Mouse (Mus musculus): ENCODE data around the gene Olfr1249.
"Not testable (repeated sequence)": the region's sequence is repeated elsewhere in the genome, so short reads cannot be mapped to it uniquely, and the experiment has no call there.

The Olfr1249 gene

GRCm38 (mm10) chr2:89634883-89635282 lies at the start of gene Olfr1249:
Gene Olfr1249 (minus strand): TSS chr2:89634983.
- DNase-seq (ENCODE audit: low spot score) = no peak

- no peak for DNase-seq (ENCODE audit: low spot score)
Measured at GRCm38 (mm10) chr2:89671836-89672235, 37.1 kb upstream of the Olfr1249 start, which contains the start of gene Olfr1251. Gene Olfr1251 (minus strand): TSS chr2:89671936.

- no peak for DNase-seq (ENCODE audit: low spot score)
Measured at GRCm38 (mm10) chr2:89661367-89661766, 26.6 kb upstream of the Olfr1249 start, which contains the start of gene Olfr1250. Gene Olfr1250 (minus strand): TSS chr2:89661467.

GRCm38 (mm10) chr2:89618145-89618544 lies 16.6 kb downstream of the Olfr1249 start, which contains the start of gene Olfr1248:
Gene Olfr1248 (minus strand): TSS chr2:89618245.
- DNase-seq (ENCODE audit: low spot score) = not testable (repeated sequence)

GRCm38 (mm10) chr2:89614030-89614429 lies 20.8 kb downstream of the Olfr1249 start, which contains the start of gene Olfr1247:
Gene Olfr1247 (minus strand): TSS chr2:89614130.
- no peak for DNase-seq (ENCODE audit: low spot score)

GRCm38 (mm10) chr2:89593057-89593456 lies 41.7 kb downstream of the Olfr1249 start, which contains the start of gene Olfr1246:
Gene Olfr1246 (minus strand): TSS chr2:89593157.
- DNase-seq (ENCODE audit: low spot score) = no peak

Data from ovary, adult 18-20 months (tissue).